Mouse (Mus musculus) right cerebral cortex, postnatal 10 days (tissue): Measurements from ENCODE around the gene Faxc.

Experiments
- DNase-seq, 2 experiments: peaks; one replicate each; pipeline ENCODE4 v3.0.0; 2021; ENCODE audit warnings: low spot score in 2 of 2

Faxc gene

GRCm38 (mm10) chr4:21930971-21931771 lies at the start of gene Faxc:
Gene Faxc, plus strand, starts transcription at chr4:21931329.
- DNase-seq: peak; percentile 70 to 72

- DNase-seq: no peak
Measured at GRCm38 (mm10) chr4:21882806-21883205, 48.3 kb upstream of the Faxc start.

- DNase-seq: no peak
Measured at GRCm38 (mm10) chr4:21885831-21886230, 45.3 kb upstream of the Faxc start.

- peak in 1 of 2 experiments; percentile 35 for DNase-seq
Measured at GRCm38 (mm10) chr4:21931772-21932630, 872 bp downstream of the Faxc start.

GRCm38 (mm10) chr4:21935378-21935777 lies 4.2 kb downstream of the Faxc start:
- DNase-seq: no peak

DNA sequence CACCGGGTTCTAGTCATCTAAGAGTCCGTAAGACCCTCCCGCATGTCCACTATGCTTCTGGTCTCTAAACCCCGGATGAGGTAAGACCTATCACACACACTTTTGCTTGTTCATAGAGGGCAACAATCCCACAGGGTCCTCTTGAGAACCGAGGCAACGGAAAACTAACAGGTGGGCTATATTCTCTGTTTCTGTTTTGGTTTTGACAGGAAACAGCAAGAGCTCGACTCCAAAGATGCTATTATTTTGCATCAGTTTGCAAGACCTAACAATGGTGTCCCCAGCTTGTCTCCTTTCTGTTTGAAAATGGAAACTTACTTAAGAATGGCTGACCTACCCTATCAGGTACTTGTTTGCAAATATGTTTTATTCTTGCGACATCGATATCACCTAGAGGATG lies 5.3 kb downstream of the Faxc start:
- no peak for DNase-seq

- DNase-seq: no peak
Measured at GRCm38 (mm10) chr4:21937890-21938289, 6.8 kb downstream of the Faxc start.

GRCm38 (mm10) chr4:21944672-21945071 lies 13.5 kb downstream of the Faxc start:
- no peak for DNase-seq

DNA sequence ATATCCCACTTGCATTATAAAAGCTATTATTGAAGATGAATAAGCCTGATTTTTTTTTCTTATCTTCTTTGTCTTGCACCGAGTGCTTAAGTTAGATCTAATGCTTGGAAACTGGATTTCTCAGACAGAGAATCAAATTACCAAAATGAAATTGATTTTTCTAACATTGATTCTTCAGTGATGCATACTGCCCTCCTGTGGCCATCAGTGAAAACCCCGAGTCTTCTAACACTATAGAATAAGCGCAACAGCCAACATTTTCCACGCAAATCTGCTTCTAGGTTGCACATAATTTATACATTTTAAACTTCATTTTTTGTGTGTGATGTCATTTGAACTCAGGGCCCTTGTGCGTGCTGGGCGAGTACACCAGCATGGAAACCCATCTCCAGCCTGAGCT lies 20.3 kb downstream of the Faxc start:
- peak; percentile 54 to 56 for DNase-seq

DNA sequence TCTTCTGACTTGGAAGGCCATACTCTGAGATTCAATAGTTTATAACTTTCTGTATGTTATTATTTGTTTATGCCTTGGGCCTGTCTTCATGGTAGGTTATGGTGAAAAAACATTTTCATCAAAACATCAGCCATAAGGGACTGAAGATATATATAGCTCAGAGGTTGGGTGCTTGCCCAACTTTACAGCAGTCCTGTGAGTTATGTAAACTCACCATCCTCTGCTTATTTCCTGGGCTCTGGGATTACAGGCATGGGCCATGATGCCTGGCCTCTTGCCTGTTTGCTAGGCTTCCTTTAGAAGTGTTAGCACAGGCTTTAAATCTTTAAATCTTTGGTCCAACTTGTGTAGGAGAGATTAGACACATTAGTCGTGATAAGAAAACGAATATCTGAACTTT lies 21.1 kb downstream of the Faxc start:
- DNase-seq: no peak

GRCm38 (mm10) chr4:21957570-21958321 lies 26.6 kb downstream of the Faxc start:
- DNase-seq: peak; percentile 63 to 73

GRCm38 (mm10) chr4:21971949-21972348 lies 40.8 kb downstream of the Faxc start:
- no peak for DNase-seq

DNA sequence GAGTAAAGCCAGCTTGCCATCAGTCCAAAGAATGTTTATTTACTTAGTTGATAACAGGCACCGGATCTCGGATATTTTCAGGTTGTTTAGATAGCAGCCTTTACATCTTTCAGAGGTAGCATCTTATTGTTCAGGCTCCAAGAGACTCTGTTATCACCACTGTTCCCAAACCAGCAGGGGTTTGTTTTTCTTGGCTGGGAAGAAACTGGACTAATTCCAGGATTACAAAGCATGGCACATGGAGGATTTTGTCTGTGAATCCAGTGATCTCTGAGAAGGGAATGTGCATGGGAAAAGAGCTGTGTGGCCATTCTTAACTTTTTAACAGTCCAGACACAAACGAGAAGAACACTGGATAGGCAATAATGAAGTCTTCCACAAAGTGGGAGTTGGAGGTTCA lies 43.0 kb downstream of the Faxc start:
- no peak for DNase-seq

DNA sequence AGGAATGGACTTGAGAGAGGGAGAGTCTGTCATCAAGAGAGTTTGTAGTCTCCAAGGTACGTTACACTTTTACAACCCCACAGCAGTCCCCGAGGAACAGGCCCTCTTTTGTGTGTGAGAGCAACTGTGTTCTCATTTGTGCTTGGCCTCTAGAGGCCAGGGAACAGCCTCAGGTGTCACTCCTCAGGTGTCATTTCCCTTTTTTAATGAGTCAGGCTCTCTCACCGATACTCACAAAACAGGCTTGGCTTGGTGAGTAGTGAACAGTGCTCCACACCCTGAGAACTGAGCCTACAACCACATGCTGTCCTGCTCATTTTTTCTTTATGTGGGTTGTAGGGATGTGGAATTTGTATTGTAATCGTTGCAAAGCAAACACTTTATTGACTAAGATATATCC lies 49.3 kb downstream of the Faxc start:
- no peak for DNase-seq

GRCm38 (mm10) chr4:21982449-21982848 lies 51.3 kb downstream of the Faxc start:
- no peak for DNase-seq

- DNase-seq: no peak
Measured at GRCm38 (mm10) chr4:21986857-21987256, 55.7 kb downstream of the Faxc start.

- DNase-seq: no peak
Measured at GRCm38 (mm10) chr4:21987460-21987859, 56.3 kb downstream of the Faxc start.

DNA sequence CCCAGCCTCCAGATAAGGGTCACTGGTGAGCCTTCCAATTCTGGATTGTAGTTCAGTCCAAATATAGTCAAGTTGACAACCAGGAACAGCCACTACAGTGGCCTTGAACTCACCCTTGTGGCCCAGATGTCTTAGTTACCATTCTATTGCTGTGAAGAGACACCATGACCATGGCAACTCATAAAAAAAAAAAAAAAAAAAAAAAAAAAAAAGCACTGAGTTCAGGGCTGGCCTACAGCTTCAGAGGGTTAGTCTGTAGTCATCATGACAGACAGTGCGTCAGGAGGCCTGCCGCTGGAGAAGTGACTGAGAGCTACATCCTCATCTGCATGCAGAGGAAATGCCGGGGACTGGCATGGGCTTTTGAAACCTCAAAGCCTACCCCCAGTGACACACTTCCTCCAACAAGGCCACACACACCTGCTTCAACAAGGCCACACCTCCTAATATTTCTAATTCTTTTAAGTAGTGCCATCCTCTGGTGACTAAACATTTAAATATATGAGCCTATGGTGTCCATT lies 58.5 kb downstream of the Faxc start:
- DNase-seq: no peak

DNA sequence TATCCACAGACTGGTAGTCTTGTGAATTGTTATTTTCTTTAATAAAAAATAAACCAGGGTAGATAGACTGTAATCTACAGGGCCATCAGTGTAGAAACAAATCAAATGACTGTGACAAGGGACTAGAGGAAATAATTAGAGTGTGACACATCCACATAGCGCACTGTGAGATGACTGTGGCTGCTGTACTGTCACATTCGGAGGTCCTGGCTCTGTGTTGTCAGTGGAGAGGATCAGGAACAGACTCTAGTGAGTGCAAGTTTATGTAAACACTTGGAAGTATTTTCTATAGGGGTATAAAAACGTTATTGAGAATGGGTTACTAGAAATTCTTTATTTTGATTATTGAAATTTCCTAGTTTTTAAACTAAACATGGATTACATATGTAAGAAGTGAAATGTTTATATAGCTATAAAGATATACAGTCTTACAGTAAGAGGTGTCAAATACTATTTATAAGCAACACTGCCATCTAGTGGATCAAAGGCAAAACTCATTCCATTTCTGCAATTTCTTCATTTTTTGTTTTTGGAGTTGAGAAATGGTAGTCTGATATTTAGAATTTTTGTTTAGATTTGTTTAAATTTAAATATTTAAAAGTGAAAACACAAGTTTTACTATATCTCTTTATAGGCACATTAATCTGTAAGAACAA lies 59.6 kb downstream of the Faxc start:
- no peak for DNase-seq

DNA sequence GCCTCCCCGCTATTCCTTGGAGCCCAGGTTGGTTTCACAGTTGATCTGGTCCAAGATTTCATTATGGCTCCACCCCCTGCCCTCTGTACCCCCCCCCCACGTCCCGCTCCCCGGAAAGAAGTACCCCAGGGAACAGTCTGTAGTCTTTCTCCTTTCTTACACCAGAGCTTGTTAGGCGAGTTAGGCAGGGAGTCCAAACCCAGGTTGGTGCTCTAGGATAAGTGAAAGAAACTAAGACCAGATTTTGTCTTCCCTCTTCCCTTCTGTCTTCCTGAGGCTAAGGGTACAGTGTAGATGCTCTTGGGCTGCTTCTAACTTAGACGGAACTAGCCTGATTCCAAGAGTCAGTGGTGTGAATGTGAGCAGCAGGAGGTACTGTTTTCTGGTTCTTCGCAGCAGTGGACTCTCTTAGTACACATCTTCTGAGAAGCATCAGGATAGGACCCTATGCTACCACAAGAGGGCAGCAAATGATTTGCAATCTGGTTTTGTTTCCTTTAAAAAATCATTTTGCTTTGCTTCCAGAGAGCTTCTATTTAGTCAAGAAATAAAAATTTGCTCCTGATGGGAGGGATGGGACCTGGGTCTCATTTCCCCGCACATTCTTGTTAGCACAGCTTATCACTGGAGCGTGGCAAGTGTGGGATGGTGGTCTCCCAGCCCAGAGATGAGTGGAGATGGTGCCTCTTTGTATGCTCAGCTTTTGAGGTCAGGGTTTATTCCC lies 86.7 kb downstream of the Faxc start:
- DNase-seq: peak; percentile 82 to 83

DNA sequence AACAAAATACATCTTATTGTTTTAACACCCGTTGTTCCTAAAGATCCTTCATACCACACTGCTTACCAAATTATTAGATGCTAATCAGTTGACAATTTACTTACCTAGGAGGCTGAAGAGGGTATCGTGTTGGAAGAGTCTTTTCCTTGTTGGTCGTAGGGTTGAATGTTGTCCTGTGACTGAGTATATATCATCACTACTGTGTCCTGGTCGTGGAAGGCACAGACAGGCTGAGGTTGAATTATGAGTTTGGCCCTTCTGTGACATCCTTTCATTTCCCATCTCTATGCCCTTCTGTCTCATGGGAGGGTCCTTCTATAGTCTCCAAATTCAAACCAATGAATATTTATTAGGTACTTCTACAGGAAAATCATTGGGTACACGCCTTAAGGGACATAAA lies 87.3 kb downstream of the Faxc start:
- no peak for DNase-seq
